In the genomic region with DNA sequence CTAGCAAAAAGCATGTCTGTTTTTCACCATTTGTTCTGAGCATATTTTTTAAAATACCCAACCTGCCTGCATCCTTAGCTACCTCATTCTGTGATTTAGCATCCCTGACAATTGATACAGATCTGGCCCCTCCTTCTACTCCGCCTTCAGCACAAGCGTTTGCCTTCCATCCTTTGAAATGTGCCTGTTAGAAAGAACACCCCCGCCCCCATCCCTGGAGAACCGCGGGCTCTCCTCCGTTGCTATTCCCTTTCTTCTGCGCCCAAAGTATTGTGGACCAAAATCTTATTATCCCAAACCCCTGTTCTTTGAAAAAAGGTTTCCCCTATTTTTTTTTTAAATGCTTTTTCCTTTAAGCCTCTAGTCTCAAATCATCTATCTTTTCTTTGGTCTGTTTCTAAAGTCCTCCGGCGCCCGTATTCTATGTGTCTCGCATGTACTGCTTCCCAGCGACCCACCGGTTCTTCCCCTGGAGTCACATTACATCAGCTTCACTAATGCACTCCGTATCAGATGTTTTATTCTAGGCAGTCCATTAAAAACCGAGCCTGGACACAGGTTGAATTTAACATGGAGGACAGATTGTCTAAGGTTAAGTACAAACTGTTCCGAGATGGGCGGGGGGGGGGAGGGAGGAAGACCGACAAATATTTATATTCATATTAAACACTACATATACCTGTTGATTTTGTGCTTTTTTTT, we compare ENCODE assay signal across 8 mouse cellular contexts. TPM values are rescaled to one million over a fixed set of nuclear protein-coding genes. Genes with fewer than 3 reads are reported as not detected.
A peak's percentile ranks its signal among the peaks of the same experiment; 100 is the strongest.
DNase-seq lines count a peak whose midpoint lies in the region; ATAC-seq and TF ChIP-seq lines count a peak whose summit lies in the region.

No protein-coding gene starts in this region.

- no peak overlapping the region for H3K27ac ChIP-seq in heart, embryonic 10.5 days
- H3K27ac ChIP-seq in limb, embryonic 14.5 days (replicated peaks; ENCODE audit: low read depth, low read length), result no peak overlapping the region

- peaks cover 23% of the 10 kb centered on the region for H3K4me1 ChIP-seq in heart, embryonic 10.5 days
- H3K4me1 ChIP-seq in limb, embryonic 14.5 days (ENCODE audit: control insufficient read depth, insufficient read depth, low read length), result peaks cover 12% of the 10 kb centered on the region; the same call in 1 of the 2 replicates

- ATAC-seq in limb, embryonic 14.5 days (ENCODE audit: low FRiP score, low read depth), result no peak

- no peak for TF ChIP-seq POLR2A in limb, embryonic 14.5 days (IDR thresholded peaks at IDR 0.05; ENCODE audit: borderline replicate concordance, extremely low read depth, insufficient read depth, insufficient read length)

- no peaks in the 10 kb centered on the region for H3K36me3 ChIP-seq in heart, embryonic 10.5 days
- H3K36me3 ChIP-seq in limb, embryonic 14.5 days (ENCODE audit: control insufficient read depth, insufficient read depth, low read length), result no peaks in the 10 kb centered on the region

- H3K4me2 ChIP-seq in limb, embryonic 14.5 days (replicated peaks; ENCODE audit: low read depth, low read length, severe bottlenecking), result peak overlapping the region; percentile 100

- DNase-seq in heart, embryonic 10.5 days (ENCODE audit: low spot score), result no peak
- DNase-seq in heart, adult 18-20 months, result no peak
- DNase-seq in cerebellum, adult 18-20 months, result peak; percentile 35 to 43
- peak; percentile 44 to 65 for DNase-seq in frontal cortex, postnatal 36 days (ENCODE audit: low spot score in 2 of 2)
- no peak for DNase-seq in limb, embryonic 14.5 days (ENCODE audit: low spot score)
- peak; percentile 81 to 82 for DNase-seq in right cerebral cortex, postnatal 10 days (ENCODE audit: low spot score in 2 of 2)
- no peak for DNase-seq in kidney, postnatal 10 days
- no peak for DNase-seq in ovary, postnatal 10 days (ENCODE audit: low spot score)

- peaks cover 32% of the 10 kb centered on the region for H3K27me3 ChIP-seq in heart, embryonic 10.5 days (ENCODE audit: insufficient read depth, poor library complexity, severe bottlenecking)
- peaks cover 20% of the 10 kb centered on the region; the same call in 1 of the 2 replicates for H3K27me3 ChIP-seq in limb, embryonic 14.5 days (ENCODE audit: control insufficient read depth, insufficient read depth, low read length)

- peak overlapping the region; percentile 76 for H3K4me3 ChIP-seq in heart, embryonic 10.5 days
- peak overlapping the region; percentile 57 for H3K4me3 ChIP-seq in limb, embryonic 14.5 days (replicated peaks; ENCODE audit: low read length)

- H3K9me3 ChIP-seq in heart, embryonic 10.5 days, result no peaks in the 10 kb centered on the region
- H3K9me3 ChIP-seq in limb, embryonic 14.5 days (ENCODE audit: control insufficient read depth, low read length), result no peaks in the 10 kb centered on the region

- no peak overlapping the region for H3K9ac ChIP-seq in limb, embryonic 14.5 days (ENCODE audit: low read depth, low read length, severe bottlenecking)

- WGBS in heart, embryonic 10.5 days, result 2% methylated on average over 18 of the region's 18 CpGs
- under 1% methylated on average over 18 of the region's 18 CpGs for WGBS in limb, embryonic 14.5 days

RNA-seq across cellular contexts. Expression of gene Uchl1, which starts 0.6 kb away (rescaled TPM):
- 93.3 and 116 TPM in 2 replicates for polyA plus RNA-seq in heart, embryonic 10.5 days (2016; fragmentation: Nextera tagmentation; extraction: Ambion mirVana)
- 1 to 10 TPM; 8.3 to 8.4 TPM for total RNA-seq in heart, adult 18-20 months (2021)
- polyA plus RNA-seq in limb, embryonic 14.5 days (2012; rRNA removed), result 105 and 110 TPM in 2 replicates
- polyA plus RNA-seq in limb, embryonic 14.5 days (2014; fragmentation: Nextera tagmentation; extraction: Ambion mirVana), result 77.4 and 81.0 TPM in 2 replicates

RNA-seq across cellular contexts. Expression of gene Apbb2, which starts 56.8 kb away (rescaled TPM):
- 25.1 and 28.9 TPM in 2 replicates for polyA plus RNA-seq in heart, embryonic 10.5 days (2016; fragmentation: Nextera tagmentation; extraction: Ambion mirVana)
- 10 to 100 TPM; 45.5 to 46.5 TPM for total RNA-seq in heart, adult 18-20 months (2021)
- polyA plus RNA-seq in limb, embryonic 14.5 days (2012; rRNA removed), result 15.8 and 16.9 TPM in 2 replicates
- 45.8 and 49.8 TPM in 2 replicates for polyA plus RNA-seq in limb, embryonic 14.5 days (2014; fragmentation: Nextera tagmentation; extraction: Ambion mirVana)

Comparison
In these comparisons a context has a peak if more than half of its experiments do, and no peak if none do; other contexts are left out.
1. DNase-seq: peak in cerebellum, adult 18-20 months (2 of 2), frontal cortex, postnatal 36 days (2 of 2) and right cerebral cortex, postnatal 10 days (2 of 2); none in heart, embryonic 10.5 days (single experiment), heart, adult 18-20 months (0 of 2), limb, embryonic 14.5 days (single experiment), kidney, postnatal 10 days (single experiment) and ovary, postnatal 10 days (single experiment).